Mouse (Mus musculus) mouse embryonic stem cell (cell line): ENCODE data around the gene Parn.

Experiments
- in situ Hi-C, 2 experiments: fragments of 300-500 bp; cut with MboI; formaldehyde crosslinking; loops; 1 replicate in 1 of 2; 3 replicates in 1 of 2; pipeline ENCODE4 v1.14.3; 2019 to 2020; ENCODE audit warnings: low sequenced_read_pairs in 2 of 2, low pct_unique_long_range_greater_than_20kb in 1 of 2, mixed read lengths in 1 of 2; ENCODE audit not compliant: unreplicated experiment in 1 of 2

The Parn gene

GRCm38 (mm10) chr16:13516214-13516613 lies 151.8 kb downstream of the Parn start:
- in situ Hi-C loops: no loop called here

GRCm38 (mm10) chr16:13515524-13515923 lies 152.4 kb downstream of the Parn start:
- in situ Hi-C loops: no loop called here

GRCm38 (mm10) chr16:13505055-13505454 lies 162.9 kb downstream of the Parn start:
- in situ Hi-C loops: no loop called here

GRCm38 (mm10) chr16:13504476-13504875 lies 163.5 kb downstream of the Parn start:
- in situ Hi-C loops: no loop called here

GRCm38 (mm10) chr16:13498923-13499322 lies 169.0 kb downstream of the Parn start:
- in situ Hi-C loops: no loop called here

GRCm38 (mm10) chr16:13493981-13494380 lies 174.0 kb downstream of the Parn start:
- in situ Hi-C loops: no loop called here

- in situ Hi-C loops: no loop called here
These were observed 175.0 kb downstream of the Parn start for GRCm38 (mm10) chr16:13492996-13493395.

- in situ Hi-C loops: no loop called here
These were observed 176.2 kb downstream of the Parn start for GRCm38 (mm10) chr16:13491776-13492175.
